Mouse (Mus musculus): Measurements from ENCODE around the gene Tas2r134.

Gene Tas2r134

DNA sequence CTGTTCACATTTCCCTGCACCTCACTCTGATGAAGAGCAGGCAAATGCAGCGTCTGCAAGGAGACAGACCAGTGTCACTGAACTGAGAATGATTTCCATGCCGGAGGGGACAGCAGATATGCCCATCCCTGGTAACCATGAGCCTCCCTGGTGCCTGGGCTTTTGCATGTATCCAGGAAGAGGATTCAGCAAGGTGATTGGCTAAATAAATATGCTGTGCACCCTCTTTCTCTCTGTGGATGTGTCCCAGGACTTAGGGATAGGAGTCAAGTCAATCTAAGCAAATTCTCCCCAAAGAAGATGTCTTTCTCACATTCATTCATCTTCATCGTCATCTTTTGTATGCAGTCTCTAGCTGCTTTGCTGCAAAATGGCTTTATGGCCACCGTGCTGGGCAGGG is at the start of gene Tas2r134:
Gene Tas2r134 (plus strand): TSS at position 301 of the 400 bp plus-strand sequence.
- DNase-seq: no peak

DNA sequence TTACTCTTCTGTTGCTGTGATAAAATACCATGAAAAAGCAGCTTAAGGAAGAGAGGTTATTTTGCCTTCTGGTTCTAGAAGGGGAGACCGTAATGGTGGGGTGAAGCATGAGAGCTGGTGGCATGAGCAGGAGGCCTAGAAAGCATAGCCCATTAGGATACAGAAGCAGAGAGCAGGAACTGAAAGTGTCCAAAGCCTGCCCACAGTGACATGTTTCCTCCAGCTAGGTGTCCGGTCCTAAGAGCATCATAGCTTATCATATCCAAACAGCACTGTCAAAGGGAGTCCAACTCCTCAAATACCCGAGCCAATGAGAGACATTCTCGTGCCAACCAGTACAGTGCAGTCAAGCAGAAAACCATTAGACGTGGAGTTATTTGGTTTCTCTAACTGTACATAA is 47.5 kb upstream of the Tas2r134 start:
- no peak for DNase-seq

DNA sequence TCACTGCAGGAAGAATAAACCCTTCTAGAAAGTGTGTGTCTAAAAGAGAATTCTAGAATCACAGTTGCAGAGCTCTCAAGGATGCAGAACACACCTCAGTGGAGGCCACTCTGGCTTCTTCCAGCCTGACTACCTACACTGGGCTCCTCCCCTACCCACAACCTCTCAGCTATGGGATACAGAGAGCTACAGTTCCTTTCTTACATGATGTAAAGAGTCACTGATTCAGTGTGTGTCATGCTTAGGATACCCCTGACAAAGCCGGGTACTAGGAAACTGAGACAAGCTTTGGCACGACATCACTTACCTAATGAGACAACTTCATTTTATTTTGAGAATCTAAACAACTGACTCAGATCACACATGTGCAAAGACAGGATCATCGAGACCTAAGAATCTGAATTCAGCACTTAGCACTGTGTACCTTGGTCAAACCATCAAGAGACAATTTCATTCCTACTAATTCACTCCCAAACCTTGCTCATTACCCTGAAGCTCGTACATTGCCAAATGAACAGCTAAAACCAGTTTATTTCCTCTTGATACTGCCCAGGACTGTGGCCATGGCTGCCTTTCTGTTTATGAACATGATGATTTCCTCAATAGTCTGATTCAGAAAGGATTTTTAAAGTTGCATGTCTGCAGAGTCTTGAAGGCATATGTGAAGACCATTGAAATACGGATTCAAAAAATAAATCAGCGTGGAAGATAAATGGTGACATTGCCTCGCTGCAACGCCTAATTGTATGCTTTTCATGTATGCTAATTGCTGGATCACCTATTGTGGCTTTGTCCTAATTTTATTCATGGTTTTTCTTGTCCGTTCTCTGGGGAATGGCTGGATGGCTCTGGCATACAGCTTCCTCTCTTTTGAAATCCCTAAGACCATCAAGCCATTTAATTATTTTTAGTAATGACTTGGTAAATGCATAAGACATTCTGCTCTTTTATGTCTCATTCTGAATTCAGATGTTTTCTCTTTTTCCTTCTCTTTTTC is 43.0 kb upstream of the Tas2r134 start:
- no peak for DNase-seq

DNA sequence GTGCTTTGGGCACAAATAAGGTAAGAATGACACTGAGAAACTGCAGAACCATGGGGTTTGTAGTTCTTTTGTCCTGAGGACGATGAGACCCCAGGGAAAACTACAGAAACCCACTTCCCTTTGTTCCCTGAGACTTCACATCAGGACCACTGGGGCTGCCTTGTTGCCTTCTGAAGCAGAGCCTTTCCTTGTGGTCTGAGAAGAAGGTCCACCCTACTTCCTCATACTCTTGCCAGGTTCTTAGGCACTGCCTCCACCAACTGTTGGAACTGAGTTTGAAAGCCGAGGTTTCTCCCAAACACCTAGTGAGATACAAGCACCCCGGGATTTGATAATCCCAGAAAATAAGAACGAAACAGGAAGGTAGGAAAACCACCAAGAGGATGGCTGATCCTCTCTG is 39.0 kb upstream of the Tas2r134 start:
- DNase-seq: no peak

DNA sequence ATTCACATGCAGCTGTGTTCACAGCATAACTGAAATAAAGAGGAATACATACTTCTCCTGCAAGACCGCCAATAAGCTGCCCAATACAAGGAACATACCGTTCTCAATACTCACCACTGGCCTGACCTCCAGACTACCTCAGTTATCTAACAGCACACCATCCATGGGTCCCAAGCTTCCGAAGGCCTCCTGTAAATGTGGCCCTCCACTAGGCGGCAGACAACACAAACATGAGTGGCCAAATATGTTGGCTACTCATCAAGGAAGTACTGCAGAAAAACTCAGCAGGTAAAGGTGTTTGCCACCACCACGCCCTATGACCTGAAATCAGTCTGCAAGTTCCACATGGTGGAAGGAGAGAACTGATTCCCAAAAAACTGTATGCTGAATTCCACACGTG is 38.4 kb upstream of the Tas2r134 start:
- DNase-seq: no peak

DNA sequence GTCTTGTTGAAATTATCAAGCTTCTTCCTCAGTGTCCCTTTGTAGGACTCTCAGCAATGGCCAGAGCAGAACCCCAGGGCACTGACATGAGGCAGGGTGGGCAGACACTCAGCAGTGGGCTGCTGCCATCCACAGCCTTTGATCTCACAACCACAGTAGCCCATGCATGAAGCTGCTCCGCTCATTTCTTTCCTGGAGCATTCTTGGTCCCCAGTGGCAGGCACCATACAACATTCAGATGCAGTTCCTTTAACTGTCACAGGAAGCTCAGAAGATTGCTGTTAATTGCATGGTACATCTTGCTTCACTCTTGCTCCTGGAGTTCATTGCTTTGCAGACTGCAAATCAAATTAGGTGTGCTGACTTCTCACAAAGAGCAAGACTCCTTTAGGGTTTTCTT is 37.7 kb upstream of the Tas2r134 start:
- no peak for DNase-seq

DNA sequence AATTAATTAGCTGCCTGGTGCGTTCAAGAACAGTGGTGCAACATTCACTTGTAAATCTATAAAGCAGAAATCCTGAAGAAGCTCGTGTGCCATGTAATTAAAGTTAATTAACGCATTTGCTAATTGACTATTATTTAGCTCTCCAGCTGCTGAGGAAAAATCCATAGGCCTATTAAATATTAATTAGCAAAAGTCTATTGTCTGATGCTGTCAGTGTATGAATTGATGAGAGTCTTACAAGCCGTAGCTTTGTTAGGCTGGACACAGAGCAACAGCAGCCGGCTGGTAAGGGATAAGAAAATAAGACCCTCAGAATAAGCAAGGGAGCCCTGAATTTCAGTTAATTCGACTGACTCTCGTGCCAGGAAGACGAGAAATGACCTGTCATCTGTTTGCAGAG is 37.0 kb upstream of the Tas2r134 start:
- DNase-seq: no peak

DNA sequence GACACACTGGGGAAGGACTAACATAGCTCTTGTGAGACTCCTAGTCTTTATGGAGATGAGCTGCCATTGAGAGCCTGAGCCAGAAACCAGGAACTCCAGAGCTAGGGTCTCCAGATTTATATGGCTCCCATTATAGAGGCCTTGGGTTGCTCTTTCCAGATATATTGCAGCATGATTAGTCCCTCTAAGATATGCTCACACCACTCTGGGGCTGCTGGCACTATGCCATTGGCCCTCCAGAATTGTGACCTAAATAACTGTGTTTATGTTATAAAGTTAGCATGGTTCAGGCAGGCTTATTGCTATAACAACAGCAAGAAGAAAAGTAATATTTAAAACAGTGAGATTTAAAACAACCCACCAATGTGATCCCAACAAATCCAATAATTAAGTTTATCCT is 35.2 kb upstream of the Tas2r134 start:
- DNase-seq: no peak

DNA sequence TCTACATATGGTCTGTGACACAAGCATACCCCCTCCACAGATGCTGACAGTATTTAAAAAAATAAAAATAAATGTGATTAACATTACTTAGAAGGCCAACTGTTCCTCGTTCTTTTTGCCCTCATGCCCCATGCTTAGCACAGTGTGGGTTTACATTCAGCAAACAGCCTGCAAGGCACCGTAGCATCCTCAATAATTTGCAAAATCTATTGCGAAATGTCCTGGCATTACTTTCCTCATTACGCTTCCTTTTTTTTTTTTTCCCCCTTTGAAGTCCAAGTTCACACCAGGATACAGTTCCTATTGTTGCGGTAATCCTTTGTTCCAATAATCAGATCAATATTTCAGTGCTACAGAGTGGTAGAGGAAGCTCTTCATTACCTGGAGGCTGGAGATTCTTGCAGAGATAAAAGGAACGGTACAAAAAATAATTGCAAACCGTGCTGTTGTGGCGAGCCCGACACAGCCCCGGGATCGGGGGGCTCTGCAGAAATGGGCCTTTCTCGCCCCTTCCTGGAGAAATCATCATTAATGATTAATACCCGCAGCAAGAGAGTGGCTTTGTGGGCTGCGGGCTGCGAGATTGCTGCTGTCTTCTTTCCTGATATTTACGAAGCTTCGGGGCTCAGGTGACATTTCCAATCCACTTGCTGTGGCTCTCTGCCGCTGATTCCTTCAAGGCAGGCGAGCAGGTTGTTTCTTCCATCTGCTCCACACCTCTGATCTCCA is 27.7 kb upstream of the Tas2r134 start:
- DNase-seq: no peak

DNA sequence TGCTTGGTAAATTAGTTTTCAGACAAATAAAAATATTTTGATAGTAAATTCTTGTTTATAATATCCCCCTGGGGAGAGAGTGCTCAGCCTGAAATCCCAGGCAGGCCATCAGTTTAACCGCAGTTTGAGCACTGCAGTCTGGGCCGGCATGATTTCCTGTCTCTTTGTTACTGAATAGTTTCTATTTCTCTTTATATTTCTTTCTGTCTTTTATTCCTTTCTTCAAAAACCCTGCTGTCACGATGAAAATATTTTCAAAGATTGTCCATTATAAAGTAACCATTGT is 27.2 kb upstream of the Tas2r134 start:
- no peak for DNase-seq

DNA sequence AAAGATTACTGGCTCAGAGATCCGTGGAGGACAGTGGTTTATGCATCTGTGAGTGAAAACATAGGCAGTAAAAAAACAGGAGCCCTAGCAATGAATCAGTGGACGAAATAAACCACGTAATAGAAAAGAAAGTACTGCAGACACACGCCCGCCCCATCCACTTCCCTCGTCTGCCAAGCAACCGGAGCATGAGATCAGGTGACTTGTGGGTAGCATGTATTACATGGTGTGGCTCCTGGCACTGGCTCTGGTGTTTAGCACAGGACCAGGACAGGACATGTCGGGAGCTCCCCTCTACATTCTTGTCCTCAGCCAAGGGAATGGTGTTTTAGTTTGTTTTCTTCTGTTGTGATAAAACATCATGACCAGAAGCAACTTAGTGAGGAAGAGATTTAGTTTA is 26.4 kb upstream of the Tas2r134 start:
- no peak for DNase-seq

DNA sequence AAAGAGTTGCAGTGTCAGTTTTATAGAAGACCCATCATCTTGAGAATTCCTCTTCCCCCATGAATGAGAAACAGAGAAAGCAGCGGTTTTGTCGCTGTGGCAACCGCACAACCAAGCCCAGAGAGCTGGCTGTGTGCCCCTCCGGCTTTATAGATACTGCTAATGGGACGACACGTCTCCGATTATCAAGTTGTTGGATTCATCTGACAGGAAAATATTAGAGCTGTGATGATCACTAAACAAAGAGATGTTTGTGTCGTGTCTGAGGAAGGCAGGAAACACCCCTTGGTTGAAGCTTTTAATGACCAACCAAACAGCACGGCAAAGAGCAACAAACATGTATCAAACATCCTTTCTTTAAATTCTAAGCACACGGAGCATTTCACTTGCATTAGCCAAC is 17.0 kb upstream of the Tas2r134 start:
- DNase-seq: no peak

DNA sequence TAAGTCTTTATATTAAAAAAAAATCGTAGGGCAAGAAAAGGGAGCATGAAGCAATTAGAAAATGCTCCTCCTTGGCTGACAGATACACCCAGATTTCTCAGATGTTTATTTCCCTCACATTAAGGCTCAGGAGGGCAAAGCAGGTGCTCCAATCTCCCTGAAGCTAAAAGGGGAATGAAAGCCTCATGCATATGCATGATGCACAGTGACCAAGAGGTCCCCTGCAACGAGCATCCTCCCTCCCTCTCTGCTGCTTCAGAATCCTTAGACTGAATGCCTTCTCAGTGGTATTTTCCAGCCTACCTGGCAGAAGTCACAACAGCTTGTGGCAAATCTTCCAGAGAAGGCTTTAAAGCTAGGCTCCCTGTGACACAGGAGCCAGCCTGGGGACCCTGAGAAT is 16.4 kb upstream of the Tas2r134 start:
- DNase-seq: no peak

DNA sequence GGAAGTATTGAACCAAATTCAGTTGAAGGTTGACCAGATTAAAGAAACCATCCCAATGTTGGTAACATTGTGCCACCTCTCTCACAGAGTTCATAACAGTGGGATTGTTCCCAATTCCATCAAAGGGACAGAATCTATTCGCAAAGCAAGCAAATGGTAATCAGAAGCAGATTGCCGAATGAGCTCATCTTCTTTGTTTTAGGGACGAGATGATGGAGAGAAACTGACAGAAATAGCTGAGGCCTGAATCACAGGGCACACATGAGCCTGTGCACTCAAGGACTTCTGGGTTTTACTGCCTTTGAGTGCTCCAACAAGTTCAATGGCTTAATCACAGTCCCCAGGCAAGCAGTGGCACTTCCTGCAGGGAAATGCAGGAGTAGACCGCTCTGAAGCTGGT is 13.6 kb upstream of the Tas2r134 start:
- no peak for DNase-seq

DNA sequence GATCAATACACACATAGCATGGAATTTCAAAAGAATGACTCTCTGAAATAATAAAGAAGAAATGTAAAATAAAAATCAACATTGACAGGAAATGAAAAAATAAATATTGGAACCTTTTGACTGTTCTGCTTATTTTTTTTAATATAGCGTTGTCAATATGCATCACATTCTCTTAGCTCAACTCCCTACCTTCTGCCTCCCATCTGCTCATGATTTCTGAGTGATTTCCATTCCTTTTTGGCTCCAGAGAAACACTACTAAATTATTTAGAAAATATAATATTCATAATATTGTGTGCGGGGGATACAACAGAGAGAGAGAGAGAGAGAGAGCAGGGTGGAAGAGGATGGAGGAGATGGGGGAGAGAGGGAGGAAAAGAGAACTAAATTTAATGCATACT is 5.4 kb upstream of the Tas2r134 start:
- DNase-seq: no peak

DNA sequence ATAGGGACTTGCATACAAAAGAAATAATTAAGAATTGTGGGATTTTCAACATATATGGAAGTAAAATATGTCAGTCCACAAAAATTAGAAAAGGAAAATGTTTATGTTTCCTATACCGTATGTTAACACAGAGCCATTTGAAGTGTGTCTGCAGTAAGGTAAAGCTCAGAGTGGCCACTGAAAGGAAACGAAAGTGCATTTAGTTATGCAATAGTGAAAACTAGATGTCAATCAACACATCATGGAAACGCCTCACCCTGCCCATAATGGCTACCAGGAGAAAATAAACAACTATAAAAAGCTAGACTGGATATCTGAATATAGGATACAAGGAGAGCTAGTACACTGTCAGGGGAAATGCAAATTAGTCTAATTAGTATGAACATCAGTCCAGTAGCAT is 1.3 kb upstream of the Tas2r134 start:
- no peak for DNase-seq

DNA sequence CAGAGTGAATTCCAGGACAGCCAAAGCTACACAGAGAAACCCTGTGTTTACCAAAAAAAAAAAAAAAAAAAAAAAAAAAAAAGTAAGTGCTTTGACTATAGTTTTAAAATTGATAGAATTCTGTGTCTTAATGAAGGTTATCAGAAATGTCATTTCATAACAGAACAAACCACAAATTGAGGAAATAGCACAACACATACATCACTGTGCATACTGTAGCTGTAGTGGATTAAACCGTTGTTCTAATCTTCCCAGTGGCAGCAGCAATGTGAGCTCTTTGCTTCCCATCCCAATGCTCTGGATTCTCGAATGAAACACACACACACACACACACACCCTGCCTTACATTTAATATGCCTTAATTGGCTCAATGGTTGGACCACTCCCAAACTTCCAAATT is 4.1 kb downstream of the Tas2r134 start:
- DNase-seq: no peak

DNA sequence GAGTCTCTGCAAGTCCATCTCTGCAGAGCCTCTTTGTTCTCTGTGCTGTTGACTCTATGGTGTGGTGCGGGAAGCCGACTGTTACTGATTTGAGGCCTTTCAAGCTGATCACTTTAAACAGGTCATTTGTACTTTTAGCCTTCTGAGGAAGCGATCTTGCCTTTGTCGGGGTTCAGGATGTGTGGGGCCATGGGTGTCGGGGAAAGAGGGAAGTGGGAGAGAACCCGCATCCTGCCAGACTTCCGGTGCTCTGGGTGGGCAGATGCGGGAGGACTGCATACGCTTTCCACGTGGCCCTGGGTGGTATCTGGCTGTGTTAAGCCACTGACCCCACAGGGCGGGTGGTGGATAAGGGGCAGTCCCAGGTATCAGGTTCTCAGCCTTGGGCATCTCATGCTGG is 10.4 kb downstream of the Tas2r134 start:
- DNase-seq: no peak

DNA sequence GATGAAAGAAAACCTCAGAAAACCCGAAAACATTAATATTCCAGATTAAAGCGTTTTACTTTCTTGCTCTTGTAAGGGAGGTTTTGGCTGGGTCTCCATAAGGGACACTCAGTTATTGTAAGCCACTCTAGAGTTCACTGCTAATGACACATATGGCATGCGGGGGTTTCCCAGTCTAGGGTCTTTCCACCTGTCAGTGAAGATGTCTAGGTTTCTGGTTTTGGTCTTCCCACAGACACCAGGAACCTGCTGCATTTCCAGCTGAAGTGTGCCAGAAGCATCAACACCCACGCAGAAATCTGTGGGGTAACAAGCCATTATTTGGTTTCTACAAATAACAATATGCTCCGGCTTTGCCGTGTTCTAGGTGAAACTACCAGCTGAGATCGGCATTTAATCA is 14.3 kb downstream of the Tas2r134 start:
- no peak for DNase-seq

DNA sequence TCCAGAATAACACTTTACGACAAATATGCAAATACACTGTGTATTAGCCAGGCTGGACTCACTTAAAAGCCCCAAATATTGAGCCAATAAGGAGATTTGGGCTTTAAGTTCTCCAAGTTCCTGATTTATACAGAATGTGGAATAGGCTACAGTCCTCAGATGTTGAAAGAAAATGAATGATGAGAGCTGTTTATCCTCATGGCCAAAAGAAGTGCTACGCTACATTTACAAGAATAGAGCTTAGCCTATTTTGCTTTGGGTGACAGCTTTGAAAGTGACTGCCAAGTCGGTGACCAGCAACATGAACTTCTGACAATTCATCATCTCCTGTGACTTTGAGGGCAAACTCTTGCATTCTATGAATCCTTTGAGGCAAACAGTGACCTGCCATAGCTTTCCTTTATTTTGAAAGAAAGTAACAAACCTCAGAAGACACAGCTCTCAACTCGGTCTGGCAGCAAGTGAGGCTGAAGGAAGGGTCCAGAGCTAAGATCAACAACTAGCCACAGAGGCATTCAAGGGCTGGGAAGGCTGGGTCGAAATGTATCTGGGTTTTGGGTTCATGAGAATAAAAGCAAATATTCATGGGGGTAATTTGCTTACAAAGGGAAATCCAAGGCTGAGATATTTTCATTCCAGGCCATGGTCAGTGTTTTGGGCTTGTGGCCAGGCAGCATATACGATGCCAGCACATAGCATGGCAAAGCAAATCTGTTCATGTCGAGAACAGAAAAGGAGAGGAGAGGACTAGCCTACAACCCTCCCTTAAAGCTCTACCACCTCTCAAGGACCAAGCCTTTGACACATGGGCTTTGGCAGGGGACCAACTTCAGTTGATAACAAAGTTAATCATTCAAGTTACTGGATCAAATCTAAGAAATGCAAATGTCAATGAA is 16.2 kb downstream of the Tas2r134 start:
- no peak for DNase-seq

DNA sequence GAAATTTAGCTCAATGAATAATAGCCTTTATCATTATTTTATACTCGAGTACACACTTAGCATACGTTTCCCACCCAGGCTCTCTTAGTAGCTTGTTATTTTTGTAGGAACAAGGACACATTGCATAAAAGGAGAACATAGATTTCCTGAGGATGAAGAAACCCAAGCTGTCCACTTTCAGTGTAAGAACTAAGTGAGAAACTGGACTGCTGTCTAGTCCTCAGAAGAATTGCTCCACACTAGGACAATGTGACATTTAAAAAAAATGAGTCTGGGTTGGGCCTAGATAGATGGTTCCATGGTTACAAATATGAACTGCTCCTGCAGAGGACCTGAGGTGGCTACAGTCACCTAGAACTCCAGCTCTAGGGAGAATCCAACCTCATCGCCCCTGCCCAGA is 20.7 kb downstream of the Tas2r134 start:
- DNase-seq: no peak

DNA sequence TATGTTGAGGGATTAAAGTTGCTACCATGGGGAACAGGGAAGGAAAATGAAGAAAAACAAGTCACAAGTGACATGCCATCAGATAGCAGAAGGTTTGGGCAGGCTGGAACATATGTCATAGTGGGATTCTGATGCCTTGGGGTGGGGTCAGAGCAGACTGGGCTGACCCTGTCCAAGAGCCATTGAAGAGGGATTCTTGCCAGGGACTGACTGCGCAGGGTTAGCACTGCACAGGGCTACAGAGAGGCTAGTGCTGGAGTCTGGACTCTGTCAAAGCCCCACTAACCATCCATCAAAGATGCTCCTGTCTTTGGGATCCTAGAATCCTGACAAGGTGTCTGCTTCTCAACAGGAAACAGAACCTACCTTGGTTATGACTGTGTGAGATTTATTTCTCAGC is 22.6 kb downstream of the Tas2r134 start:
- no peak for DNase-seq

DNA sequence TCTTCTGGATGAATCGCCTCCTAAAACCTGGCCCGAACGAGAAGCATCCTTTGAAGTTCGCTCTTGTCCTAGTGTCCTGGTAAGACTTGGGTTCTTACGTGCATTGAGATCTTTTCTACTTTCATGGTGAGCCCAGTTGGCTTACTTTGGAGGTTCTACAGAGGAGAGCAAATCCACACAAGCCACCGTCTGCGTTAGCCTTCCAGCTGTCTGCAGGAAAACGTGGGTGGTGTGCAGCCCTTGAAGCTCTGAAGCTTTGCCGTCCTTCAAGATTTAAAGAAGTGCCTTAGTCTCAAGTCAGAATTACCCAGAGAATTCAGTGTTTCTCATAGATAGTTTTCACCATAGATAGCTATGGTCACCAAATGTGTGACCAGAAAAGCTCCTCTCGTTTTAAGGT is 24.8 kb downstream of the Tas2r134 start:
- no peak for DNase-seq

Data from spleen, adult 18-20 months (tissue).